Mouse (Mus musculus) stomach, postnatal 0 days (tissue): Measurements from ENCODE around the gene Tat. TPM values are rescaled to one million over a fixed set of nuclear protein-coding genes. Genes with fewer than 3 reads are reported as not detected.

Experiments
- ATAC-seq: fragments of 200-750 bp; cut with Nextera tagmentation; 2 replicates; pipeline ENCODE4 v1.8.0; 2017; ENCODE audit not compliant: low FRiP score, low TSS enrichment
- DNase-seq: peaks from one replicate; pipeline ENCODE4 v3.0.0-alpha.2; 2016; ENCODE audit warnings: low spot score
- H3K27ac ChIP-seq: fragments of 300-500 bp; sonication (generic); replicated peaks from 2 replicates; pipeline ENCODE4 v1.5.1; 2014; ENCODE audit warnings: mild to moderate bottlenecking, control low read depth
- H3K27me3 ChIP-seq: fragments of 300-500 bp; sonication (generic); 2 replicates; pipeline ENCODE4 v1.6.1; 2014; ENCODE audit warnings: low read length; ENCODE audit not compliant: control insufficient read depth, insufficient read depth
- H3K36me3 ChIP-seq: fragments of 300-500 bp; sonication (generic); 2 replicates; pipeline ENCODE4 v1.6.1; 2014; ENCODE audit warnings: low read length, mixed read lengths; ENCODE audit not compliant: control insufficient read depth, insufficient read depth
- H3K4me1 ChIP-seq: fragments of 300-500 bp; sonication (generic); replicated peaks from 2 replicates; pipeline ENCODE4 v1.6.1; 2014; ENCODE audit warnings: antibody characterized with exemption; ENCODE audit not compliant: control insufficient read depth, insufficient read depth
- H3K4me2 ChIP-seq: fragments of 300-500 bp; sonication (generic); replicated peaks from 2 replicates; pipeline ENCODE4 v1.6.1; 2014; ENCODE audit warnings: low read depth, mild to moderate bottlenecking, control low read depth, moderate library complexity
- H3K4me3 ChIP-seq: fragments of 300-500 bp; sonication (generic); 2 replicates; pipeline ENCODE4 v1.5.1; 2014; ENCODE audit warnings: low read depth, low read length, control low read depth
- H3K9ac ChIP-seq: fragments of 300-500 bp; sonication (generic); 2 replicates; pipeline ENCODE4 v1.6.1; 2014; ENCODE audit warnings: mild to moderate bottlenecking, low read length, control low read depth, mixed read lengths
- H3K9me3 ChIP-seq: fragments of 300-500 bp; sonication (generic); 2 replicates; pipeline ENCODE4 v1.6.1; 2016; ENCODE audit warnings: low read length; ENCODE audit not compliant: control insufficient read depth
- CTCF ChIP-seq: IDR thresholded peaks from 2 replicates; pipeline ENCODE4 v1.5.1; 2016; ENCODE audit warnings: antibody characterized with exemption, low read depth, mild to moderate bottlenecking, moderate library complexity
- EP300 ChIP-seq: optimal IDR thresholded peaks from 2 replicates; pipeline ENCODE3; 2016; ENCODE audit warnings: antibody characterized with exemption
- WGBS: fragments of 180-500 bp; shearing (Covaris S2); extraction: QIAGEN DNeasy Blood & Tissue Kit; methylation state at CpG from one replicate; pipeline ENCODE4 v1.1.7; 2014; 5-methylcytosine and 5-hydroxymethylcytosine counted together
- polyA plus RNA-seq: library from polyadenylated mRNA; unstranded; fragments of >200 nt; fragmentation: Nextera tagmentation; extraction: Ambion mirVana; gene quantifications from 2 replicates; pipeline ENCODE4 v1.2.1, GENCODE M21; 2015

Gene Tat
- polyA plus RNA-seq, 1 experiment from 2014 or later: 0.12 TPM

- peak; percentile 43; the same call in 1 of the 2 replicates for ATAC-seq
- H3K27me3 ChIP-seq: no peaks in the 10 kb centered on the region
- no peaks in the 10 kb centered on the region for H3K36me3 ChIP-seq
- TF ChIP-seq CTCF (no peak), EP300 (peak; percentile 54)
- peak overlapping the region; percentile 76 for H3K27ac ChIP-seq
- DNase-seq: peak; percentile 62
- 0 out of 2 replicates have a peak overlapping the region, but pooled peaks have one; percentile 27 for H3K4me2 ChIP-seq
- WGBS: 17% methylated on average over 12 of the region's 12 CpGs
- no peak overlapping the region for H3K9ac ChIP-seq
- no peaks in the 10 kb centered on the region for H3K9me3 ChIP-seq
- H3K4me3 ChIP-seq: no peak overlapping the region
- no peaks in the 10 kb centered on the region; the same call in 1 of the 2 replicates for H3K4me1 ChIP-seq
Measured at GRCm38 (mm10) chr8:109958036-109958655, 32.1 kb upstream of the Tat start.

DNA sequence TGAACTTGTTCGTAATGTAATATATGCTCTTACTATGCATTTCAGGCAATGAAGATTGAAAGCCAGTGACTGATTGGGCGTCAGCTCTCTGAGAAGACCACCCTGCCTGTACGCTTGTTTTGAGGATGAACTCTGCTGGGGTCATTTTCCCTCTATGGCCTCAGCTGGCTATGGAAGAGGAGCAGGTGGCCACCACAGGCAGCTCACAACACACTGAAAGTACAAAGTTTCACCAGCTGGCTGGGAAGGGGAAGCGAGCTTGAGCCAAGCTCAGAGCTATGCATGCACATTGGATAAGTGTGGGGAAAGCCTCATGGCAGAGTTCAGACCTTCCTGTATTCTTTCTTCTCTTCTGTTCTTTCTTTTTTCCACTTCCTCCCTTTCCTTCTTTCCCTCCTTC lies 31.1 kb upstream of the Tat start:
- ATAC-seq: no peak
- DNase-seq: no peak
- Histone ChIP-seq H3K4me3 (no peak overlapping the region), H3K27me3 (no peaks in the 10 kb centered on the region), H3K27ac (no peak overlapping the region), H3K4me1 (no peaks in the 10 kb centered on the region; the same call in 1 of the 2 replicates), H3K4me2 (no peak overlapping the region), H3K9me3 (no peaks in the 10 kb centered on the region), H3K36me3 (no peaks in the 10 kb centered on the region), H3K9ac (no peak overlapping the region)
- 86% methylated on average over 4 of the region's 4 CpGs for WGBS
- TF ChIP-seq EP300 (no peak), CTCF (no peak)

DNA sequence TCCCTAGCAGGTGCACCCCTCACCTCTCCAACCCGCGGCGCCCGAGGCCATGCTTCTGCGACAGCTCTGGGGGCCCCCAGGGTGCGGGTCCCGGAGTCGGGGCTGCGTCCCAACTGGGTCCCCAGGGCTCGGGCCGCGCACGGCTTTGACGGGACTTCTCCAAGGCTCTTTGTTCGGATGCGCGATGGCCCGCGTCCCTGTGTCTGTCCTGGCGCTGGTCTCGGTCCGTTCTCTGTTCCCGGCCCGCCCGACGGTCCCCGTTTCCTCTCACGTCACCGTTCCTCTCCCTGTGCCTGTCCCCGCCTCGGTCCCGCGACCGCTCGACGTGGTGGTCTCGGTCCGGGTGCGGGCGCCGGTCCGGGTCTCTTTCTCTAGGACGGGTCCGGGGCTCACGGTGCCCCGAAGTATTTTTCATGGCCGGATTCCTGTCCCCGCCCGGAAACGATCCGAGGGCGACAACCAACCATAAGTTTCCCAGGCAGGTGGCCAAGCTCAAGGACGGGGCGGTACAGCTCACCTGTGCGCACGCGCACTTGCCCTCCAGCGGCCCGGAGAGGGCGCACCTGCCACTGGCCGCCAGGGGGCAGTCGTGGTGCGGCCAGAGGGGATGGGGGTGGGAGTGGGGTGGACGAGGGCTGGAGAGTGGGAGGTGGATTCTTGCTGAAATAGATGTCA lies 28.4 kb upstream of the Tat start, which contains the start of gene Marveld3:
Gene Marveld3, minus strand, starts transcription at position 511 of the 675 bp plus-strand sequence.
- no peak within 1 kb of the TSS for H3K27ac ChIP-seq
- TF ChIP-seq EP300 (no peak), CTCF (peak; percentile 93)
- H3K9ac ChIP-seq: peak within 1 kb of the TSS; percentile 60
- DNase-seq: peak; percentile 86
- ATAC-seq: peak; percentile 73
- peak within 1 kb of the TSS; percentile 72 for H3K4me2 ChIP-seq
- H3K4me3 ChIP-seq: peak within 1 kb of the TSS; percentile 48
- no peaks in the 10 kb centered on the region; the same call in 1 of the 2 replicates for H3K4me1 ChIP-seq
- no peaks in the 10 kb centered on the region for H3K9me3 ChIP-seq
- no peaks in the 10 kb centered on the region for H3K36me3 ChIP-seq
- 2% methylated on average over 61 of the region's 64 CpGs for WGBS
- H3K27me3 ChIP-seq: no peaks in the 10 kb centered on the region

GRCm38 (mm10) chr8:109962896-109963295 lies 27.3 kb upstream of the Tat start:
- Histone ChIP-seq H3K4me2 (no peak overlapping the region), H3K36me3 (no peaks in the 10 kb centered on the region), H3K4me3 (no peak overlapping the region), H3K9me3 (no peaks in the 10 kb centered on the region), H3K9ac (no peak overlapping the region), H3K27ac (no peak overlapping the region), H3K4me1 (no peaks in the 10 kb centered on the region), H3K27me3 (no peaks in the 10 kb centered on the region)
- no peak for ATAC-seq
- no peak for DNase-seq
- TF ChIP-seq CTCF (no peak), EP300 (no peak)
- WGBS: 68% methylated on average over 9 of the region's 9 CpGs

DNA sequence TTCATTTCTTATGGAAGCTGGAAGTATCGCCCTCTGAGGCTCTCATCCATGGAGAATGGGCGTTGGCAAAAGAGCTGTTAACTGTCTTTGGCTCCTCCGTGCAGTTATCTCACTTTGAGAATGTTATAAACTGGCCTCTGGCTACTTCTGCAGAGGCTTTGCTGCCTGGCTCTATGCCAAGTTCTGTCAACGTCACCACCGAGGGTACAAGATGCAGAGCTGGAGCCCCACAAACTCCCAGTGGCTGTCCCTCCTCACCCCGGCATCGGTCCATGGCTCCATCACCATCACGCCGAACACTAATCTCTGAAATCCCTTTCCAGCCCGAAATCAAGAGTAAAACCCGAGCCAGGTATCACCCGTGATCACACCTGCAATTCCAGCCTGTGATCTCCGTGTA lies 26.8 kb upstream of the Tat start:
- Histone ChIP-seq H3K9me3 (no peaks in the 10 kb centered on the region), H3K4me3 (no peak overlapping the region), H3K4me2 (no peak overlapping the region), H3K9ac (no peak overlapping the region), H3K36me3 (no peaks in the 10 kb centered on the region), H3K27ac (no peak overlapping the region), H3K27me3 (no peaks in the 10 kb centered on the region), H3K4me1 (no peaks in the 10 kb centered on the region)
- 56% methylated on average over 13 of the region's 13 CpGs for WGBS
- DNase-seq (no peak), ATAC-seq (no peak)
- TF ChIP-seq EP300: no peak
- no peak for TF ChIP-seq CTCF

DNA sequence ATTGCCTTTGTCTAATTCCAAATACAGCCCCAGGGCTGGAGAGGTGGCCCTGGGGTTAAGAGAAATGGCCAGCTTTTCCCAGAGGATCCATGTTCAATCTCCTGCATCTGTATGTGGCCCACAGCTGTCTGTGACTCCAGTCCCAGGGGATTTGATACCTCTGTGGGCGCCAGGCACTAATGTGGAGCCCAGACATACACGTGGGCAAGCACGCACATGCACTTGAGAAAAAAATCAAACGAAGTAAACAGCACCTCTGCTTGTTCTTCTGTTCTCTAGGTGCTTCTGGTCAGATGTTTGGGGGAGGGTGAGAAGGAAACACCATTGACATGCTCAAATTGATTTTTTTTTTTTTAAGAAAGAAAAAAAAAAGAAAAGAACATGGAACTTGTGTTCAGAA lies 26.1 kb upstream of the Tat start:
- Histone ChIP-seq H3K4me3 (no peak overlapping the region), H3K4me2 (no peak overlapping the region), H3K27ac (no peak overlapping the region), H3K9ac (no peak overlapping the region), H3K27me3 (no peaks in the 10 kb centered on the region), H3K9me3 (no peaks in the 10 kb centered on the region), H3K36me3 (no peaks in the 10 kb centered on the region), H3K4me1 (no peaks in the 10 kb centered on the region)
- ATAC-seq: no peak
- WGBS: 64% methylated on average over 4 of the region's 4 CpGs
- DNase-seq: no peak
- no peak for TF ChIP-seq EP300
- no peak for TF ChIP-seq CTCF
